Mouse (Mus musculus): Measurements from ENCODE around the gene Csrnp2. TPM values are rescaled to one million over a fixed set of nuclear protein-coding genes. Genes with fewer than 3 reads are reported as not detected.

Csrnp2 gene
- polyA plus RNA-seq, 1 experiment from 2014 or later, result 34.7 TPM

DNA sequence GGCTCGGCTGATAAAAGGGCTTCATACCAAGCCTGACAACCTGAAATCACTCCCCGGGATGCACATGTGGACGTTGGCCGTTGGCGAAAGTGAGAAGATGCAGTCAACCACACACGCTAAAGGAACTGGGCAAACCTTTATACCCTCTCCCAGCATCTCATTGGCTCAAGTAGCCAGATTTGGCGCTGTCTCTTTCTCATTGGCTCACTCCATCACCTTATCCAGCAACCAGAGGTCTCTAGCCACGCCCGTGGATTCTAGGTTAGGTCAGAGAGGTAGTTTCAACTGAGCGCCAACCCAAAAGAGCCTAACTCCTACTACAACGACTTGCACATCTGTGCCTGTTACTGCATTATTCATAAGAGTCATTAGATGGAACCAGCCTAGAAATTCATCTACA is 42.8 kb downstream of the Csrnp2 start:
- no peaks in the 10 kb centered on the region for H3K27me3 ChIP-seq
- no peak for ATAC-seq
- no peak overlapping the region for H3K4me3 ChIP-seq
- 0 out of 2 replicates have a peak, but pooled peaks cover 4% of the 10 kb centered on the region for H3K4me1 ChIP-seq
- no peak overlapping the region for H3K4me2 ChIP-seq
- WGBS, result 80% methylated on average over 11 of the region's 11 CpGs
- H3K9ac ChIP-seq, result no peak overlapping the region
- no peaks in the 10 kb centered on the region for H3K36me3 ChIP-seq (ENCODE audit: poor library complexity, severe bottlenecking)
- no peak overlapping the region for H3K27ac ChIP-seq
- H3K9me3 ChIP-seq (replicated peaks), result no peaks in the 10 kb centered on the region

GRCm38 (mm10) chr15:100451245-100451644 is 44.0 kb downstream of the Csrnp2 start:
- ATAC-seq, result no peak
- H3K4me1 ChIP-seq, result 0 out of 2 replicates have a peak, but pooled peaks cover 4% of the 10 kb centered on the region
- H3K4me2 ChIP-seq, result no peak overlapping the region
- no peak overlapping the region for H3K27ac ChIP-seq
- WGBS, result 68% methylated on average over 16 of the region's 16 CpGs
- H3K27me3 ChIP-seq, result no peaks in the 10 kb centered on the region
- no peaks in the 10 kb centered on the region for H3K9me3 ChIP-seq (replicated peaks)
- H3K9ac ChIP-seq, result no peak overlapping the region
- H3K4me3 ChIP-seq, result no peak overlapping the region
- H3K36me3 ChIP-seq (ENCODE audit: poor library complexity, severe bottlenecking), result no peaks in the 10 kb centered on the region

DNA sequence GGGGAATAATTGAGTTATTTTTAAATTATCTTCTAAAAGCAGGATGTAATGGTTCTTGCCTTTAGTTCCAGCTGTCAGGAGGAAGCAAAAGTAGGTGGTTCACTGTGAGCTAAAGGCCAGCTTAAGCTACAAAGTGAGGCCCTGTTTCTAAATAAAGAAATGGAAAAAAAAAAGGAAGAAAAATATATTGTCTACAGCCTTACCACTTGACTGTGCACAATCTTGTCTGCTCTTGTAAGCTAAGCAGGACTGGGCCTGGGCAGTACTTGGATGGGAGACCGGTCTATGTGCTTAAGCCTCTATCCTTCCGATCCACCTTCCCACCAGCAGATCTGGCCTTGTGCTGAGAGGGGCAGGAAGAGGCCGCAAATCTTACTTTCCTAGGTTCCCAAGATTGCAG is 45.8 kb downstream of the Csrnp2 start:
- no peaks in the 10 kb centered on the region for H3K27me3 ChIP-seq
- H3K9ac ChIP-seq, result no peak overlapping the region
- H3K9me3 ChIP-seq (replicated peaks), result no peaks in the 10 kb centered on the region
- 0 out of 2 replicates have a peak, but pooled peaks cover 4% of the 10 kb centered on the region for H3K4me1 ChIP-seq
- no peak overlapping the region for H3K27ac ChIP-seq
- no peak overlapping the region for H3K4me3 ChIP-seq
- no peaks in the 10 kb centered on the region for H3K36me3 ChIP-seq (ENCODE audit: poor library complexity, severe bottlenecking)
- H3K4me2 ChIP-seq, result no peak overlapping the region
- no peak for ATAC-seq
- 94% methylated on average over 3 of the region's 3 CpGs for WGBS

GRCm38 (mm10) chr15:100448572-100448971 is 46.7 kb downstream of the Csrnp2 start:
- Histone ChIP-seq H3K9me3 (replicated peaks) (no peaks in the 10 kb centered on the region), H3K27me3 (no peaks in the 10 kb centered on the region), H3K4me3 (no peak overlapping the region), H3K27ac (no peak overlapping the region), H3K36me3 (ENCODE audit: poor library complexity, severe bottlenecking) (no peaks in the 10 kb centered on the region), H3K4me1 (peaks cover 9% of the 10 kb centered on the region), H3K9ac (no peak overlapping the region), H3K4me2 (no peak overlapping the region)
- ATAC-seq, result no peak
- 77% methylated on average over 4 of the region's 4 CpGs for WGBS

DNA sequence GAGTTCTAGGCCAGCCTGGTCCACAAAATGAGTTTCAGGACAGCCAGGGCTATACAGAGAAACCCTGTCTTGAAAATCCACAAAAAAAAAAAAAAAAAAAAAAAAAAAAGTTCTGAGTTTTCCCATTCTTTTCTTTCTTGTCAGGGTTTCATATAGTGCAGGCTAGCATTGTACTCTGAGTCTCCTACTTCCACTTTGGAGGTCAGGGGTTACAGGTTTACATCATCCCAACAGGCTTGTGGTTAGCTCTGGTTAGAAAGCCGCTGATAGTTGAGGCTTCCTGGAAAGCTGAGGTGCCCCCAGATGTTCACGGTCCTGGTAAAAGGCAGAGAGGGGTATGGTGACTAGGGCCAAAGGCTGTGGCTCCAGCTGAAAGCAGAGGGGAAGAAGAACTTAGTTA is 48.4 kb downstream of the Csrnp2 start:
- no peak for ATAC-seq
- Histone ChIP-seq H3K4me1 (peaks cover 14% of the 10 kb centered on the region), H3K27ac (no peak overlapping the region), H3K4me3 (no peak overlapping the region), H3K9ac (no peak overlapping the region), H3K36me3 (ENCODE audit: poor library complexity, severe bottlenecking) (no peaks in the 10 kb centered on the region), H3K9me3 (replicated peaks) (no peaks in the 10 kb centered on the region), H3K27me3 (no peaks in the 10 kb centered on the region), H3K4me2 (no peak overlapping the region)
- WGBS, result 84% methylated on average over 2 of the region's 2 CpGs

- Histone ChIP-seq H3K4me3 (peak overlapping the region; percentile 42), H3K9ac (peak overlapping the region; percentile 68), H3K27ac (peak overlapping the region; percentile 45), H3K9me3 (replicated peaks) (no peaks in the 10 kb centered on the region), H3K27me3 (0 out of 2 replicates have a peak, but pooled peaks cover 3% of the 10 kb centered on the region), H3K36me3 (ENCODE audit: poor library complexity, severe bottlenecking) (no peaks in the 10 kb centered on the region), H3K4me1 (peaks cover 10% of the 10 kb centered on the region), H3K4me2 (peak overlapping the region; percentile 67)
- WGBS, result 6% methylated on average over 28 of the region's 31 CpGs
- ATAC-seq, result peak; percentile 99
Measured at GRCm38 (mm10) chr15:100443126-100443922, 52.0 kb downstream of the Csrnp2 start.

DNA sequence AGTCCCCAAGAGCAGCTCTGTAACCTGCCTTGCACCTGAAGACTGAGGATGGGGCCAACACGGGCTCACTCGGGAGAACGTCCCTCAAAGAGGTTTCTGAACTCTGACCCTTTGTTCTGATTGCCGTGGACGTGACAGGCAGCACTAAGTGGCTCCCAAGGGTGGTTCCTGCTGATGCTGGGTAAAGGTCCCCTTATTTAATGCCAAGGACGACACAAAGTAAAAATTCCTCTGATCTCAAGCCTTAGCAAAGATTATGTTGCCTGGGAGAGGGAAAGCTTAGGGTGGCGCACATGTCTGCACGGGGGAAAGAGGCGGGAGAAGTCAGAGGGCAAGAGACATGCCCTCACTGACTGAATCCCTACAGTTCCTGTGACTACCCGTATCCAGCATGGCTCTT is 58.8 kb downstream of the Csrnp2 start:
- ATAC-seq, result no peak
- Histone ChIP-seq H3K4me2 (no peak overlapping the region), H3K36me3 (ENCODE audit: poor library complexity, severe bottlenecking) (no peaks in the 10 kb centered on the region), H3K9ac (no peak overlapping the region), H3K9me3 (replicated peaks) (no peaks in the 10 kb centered on the region), H3K27me3 (0 out of 2 replicates have a peak, but pooled peaks cover 3% of the 10 kb centered on the region), H3K27ac (no peak overlapping the region), H3K4me1 (no peaks in the 10 kb centered on the region), H3K4me3 (no peak overlapping the region)
- WGBS, result 78% methylated on average over 10 of the region's 10 CpGs

- no peak for ATAC-seq
- no peak overlapping the region for H3K9ac ChIP-seq
- no peak overlapping the region for H3K4me3 ChIP-seq
- no peak overlapping the region for H3K4me2 ChIP-seq
- H3K36me3 ChIP-seq (ENCODE audit: poor library complexity, severe bottlenecking), result no peaks in the 10 kb centered on the region
- no peaks in the 10 kb centered on the region for H3K4me1 ChIP-seq
- 0 out of 2 replicates have a peak, but pooled peaks cover 3% of the 10 kb centered on the region for H3K27me3 ChIP-seq
- no peaks in the 10 kb centered on the region for H3K9me3 ChIP-seq (replicated peaks)
- 92% methylated on average over 4 of the region's 4 CpGs for WGBS
- H3K27ac ChIP-seq, result no peak overlapping the region
Measured at GRCm38 (mm10) chr15:100436112-100436511, 59.2 kb downstream of the Csrnp2 start.

- no peak overlapping the region for H3K27ac ChIP-seq
- no peak overlapping the region for H3K4me2 ChIP-seq
- H3K36me3 ChIP-seq (ENCODE audit: poor library complexity, severe bottlenecking), result no peaks in the 10 kb centered on the region
- ATAC-seq, result no peak
- H3K27me3 ChIP-seq, result no peaks in the 10 kb centered on the region
- H3K9ac ChIP-seq, result no peak overlapping the region
- H3K4me3 ChIP-seq, result no peak overlapping the region
- H3K4me1 ChIP-seq, result no peaks in the 10 kb centered on the region
- 70% methylated on average over 4 of the region's 4 CpGs for WGBS
- H3K9me3 ChIP-seq (replicated peaks), result no peaks in the 10 kb centered on the region
Measured at GRCm38 (mm10) chr15:100433234-100433633, 62.1 kb downstream of the Csrnp2 start.

- no peak overlapping the region for H3K9ac ChIP-seq
- H3K27me3 ChIP-seq, result peaks cover 14% of the 10 kb centered on the region
- H3K36me3 ChIP-seq (ENCODE audit: poor library complexity, severe bottlenecking), result no peaks in the 10 kb centered on the region
- WGBS, result 83% methylated on average over 11 of the region's 11 CpGs
- ATAC-seq, result no peak
- no peaks in the 10 kb centered on the region for H3K4me1 ChIP-seq
- H3K9me3 ChIP-seq (replicated peaks), result 0 out of 2 replicates have a peak, but pooled peaks cover 3% of the 10 kb centered on the region
- no peak overlapping the region for H3K4me3 ChIP-seq
- H3K4me2 ChIP-seq, result no peak overlapping the region
- H3K27ac ChIP-seq, result no peak overlapping the region
Measured at GRCm38 (mm10) chr15:100429959-100430565, 65.2 kb downstream of the Csrnp2 start.
